Mouse (Mus musculus): ENCODE measurements at regions not wholly inside any gene's neighbourhood (a gene's known extent, or its start where the extent isn't known, plus 50 kb on each side); places are given as distances from the start of the nearest gene placed in this dataset.

GRCm38 (mm10) chr10:9027070-9027807 lies 141.4 kb upstream of the Sash1 start:
- 82% methylated on average over 12 of the region's 12 CpGs for WGBS
- no peak overlapping the region for H3K9ac ChIP-seq (ENCODE audit: low read depth, low read length)
- H3K79me2 ChIP-seq (replicated peaks; ENCODE audit: control insufficient read depth, insufficient read depth, low read length), result no peaks in the 10 kb centered on the region
- H3K4me1 ChIP-seq (ENCODE audit: control insufficient read depth, insufficient read depth, low read length), result no peaks in the 10 kb centered on the region
- DNase-seq, result no peak
- TF ChIP-seq POLR2A (IDR thresholded peaks at IDR 0.05; ENCODE audit: insufficient read depth, low read depth, low read length) (no peak), CTCF (IDR thresholded peaks at IDR 0.05) (no peak), EP300 (IDR thresholded peaks at IDR 0.05; ENCODE audit: insufficient read depth, low read depth, low read length) (no peak)
- no peaks in the 10 kb centered on the region for H3K27me3 ChIP-seq (ENCODE audit: control insufficient read depth, insufficient read depth, low read length)
- intact Hi-C loops (cut with DNase I), result no loop called here
- no peak overlapping the region for H3K4me3 ChIP-seq
- no peaks in the 10 kb centered on the region for H3K36me3 ChIP-seq (ENCODE audit: control insufficient read depth, insufficient read depth, low read length)
- no peak overlapping the region for H3K27ac ChIP-seq

- Histone ChIP-seq H3K27ac (no peak overlapping the region), H3K9ac (ENCODE audit: low read depth, low read length) (no peak overlapping the region), H3K4me3 (no peak overlapping the region), H3K36me3 (ENCODE audit: control insufficient read depth, insufficient read depth, low read length) (no peaks in the 10 kb centered on the region), H3K4me1 (ENCODE audit: control insufficient read depth, insufficient read depth, low read length) (no peaks in the 10 kb centered on the region), H3K79me2 (replicated peaks; ENCODE audit: control insufficient read depth, insufficient read depth, low read length) (no peaks in the 10 kb centered on the region), H3K27me3 (ENCODE audit: control insufficient read depth, insufficient read depth, low read length) (no peaks in the 10 kb centered on the region)
- intact Hi-C loops (cut with DNase I), result loop anchor here (5.0 kb wide), 1 partner anchor 742 kb away; no protein-coding TSS in a partner anchor
- 71% methylated on average over 11 of the region's 11 CpGs for WGBS
- no peak for DNase-seq
- TF ChIP-seq CTCF (IDR thresholded peaks at IDR 0.05) (no peak), EP300 (IDR thresholded peaks at IDR 0.05; ENCODE audit: insufficient read depth, low read depth, low read length) (no peak), POLR2A (IDR thresholded peaks at IDR 0.05; ENCODE audit: insufficient read depth, low read depth, low read length) (no peak)
Measured at GRCm38 (mm10) chr10:9014810-9015505, 129.1 kb upstream of the Sash1 start.

- TF ChIP-seq POLR2A (IDR thresholded peaks at IDR 0.05; ENCODE audit: insufficient read depth, low read depth, low read length), result no peak
- TF ChIP-seq EP300 (IDR thresholded peaks at IDR 0.05; ENCODE audit: insufficient read depth, low read depth, low read length), result no peak
- TF ChIP-seq CTCF (IDR thresholded peaks at IDR 0.05), result no peak
- Histone ChIP-seq H3K79me2 (replicated peaks; ENCODE audit: control insufficient read depth, insufficient read depth, low read length) (no peaks in the 10 kb centered on the region), H3K9ac (ENCODE audit: low read depth, low read length) (no peak overlapping the region), H3K27me3 (ENCODE audit: control insufficient read depth, insufficient read depth, low read length) (no peaks in the 10 kb centered on the region), H3K36me3 (ENCODE audit: control insufficient read depth, insufficient read depth, low read length) (no peaks in the 10 kb centered on the region), H3K4me1 (ENCODE audit: control insufficient read depth, insufficient read depth, low read length) (no peaks in the 10 kb centered on the region), H3K4me3 (no peak overlapping the region), H3K27ac (no peak overlapping the region)
- no peak for DNase-seq
- intact Hi-C loops (cut with DNase I), result loop anchor here (5.0 kb wide), 1 partner anchor 744 kb away; no protein-coding TSS in a partner anchor
- 78% methylated on average over 3 of the region's 3 CpGs for WGBS
Measured at GRCm38 (mm10) chr10:9013549-9013925, 127.7 kb upstream of the Sash1 start.

GRCm38 (mm10) chr10:9012829-9013548 lies 127.1 kb upstream of the Sash1 start:
- H3K4me3 ChIP-seq, result no peak overlapping the region
- H3K27ac ChIP-seq, result no peak overlapping the region
- no peak for TF ChIP-seq POLR2A (IDR thresholded peaks at IDR 0.05; ENCODE audit: insufficient read depth, low read depth, low read length)
- TF ChIP-seq EP300 (IDR thresholded peaks at IDR 0.05; ENCODE audit: insufficient read depth, low read depth, low read length), result 0 out of 2 replicates have a peak, but pooled peaks have one; percentile 15
- H3K36me3 ChIP-seq (ENCODE audit: control insufficient read depth, insufficient read depth, low read length), result no peaks in the 10 kb centered on the region
- no peaks in the 10 kb centered on the region for H3K79me2 ChIP-seq (replicated peaks; ENCODE audit: control insufficient read depth, insufficient read depth, low read length)
- no peaks in the 10 kb centered on the region for H3K4me1 ChIP-seq (ENCODE audit: control insufficient read depth, insufficient read depth, low read length)
- intact Hi-C loops (cut with DNase I), result loop anchor here (1.0 to 5.0 kb wide), 2 partner anchors 664 to 744 kb away; no protein-coding TSS in a partner anchor
- peak; percentile 46 to 81 for DNase-seq
- no peak overlapping the region for H3K9ac ChIP-seq (ENCODE audit: low read depth, low read length)
- H3K27me3 ChIP-seq (ENCODE audit: control insufficient read depth, insufficient read depth, low read length), result no peaks in the 10 kb centered on the region
- 39% methylated on average over 5 of the region's 5 CpGs for WGBS

GRCm38 (mm10) chr10:9011906-9012305 lies 126.0 kb upstream of the Sash1 start:
- Histone ChIP-seq H3K9ac (ENCODE audit: low read depth, low read length) (no peak overlapping the region), H3K4me1 (ENCODE audit: control insufficient read depth, insufficient read depth, low read length) (no peaks in the 10 kb centered on the region)
- WGBS, result 76% methylated on average over 2 of the region's 2 CpGs

More at GRCm38 (mm10) chr10:9011906-9012305, 126.0 kb upstream of the Sash1 start:
- Histone ChIP-seq H3K79me2 (replicated peaks; ENCODE audit: control insufficient read depth, insufficient read depth, low read length) (no peaks in the 10 kb centered on the region), H3K27me3 (ENCODE audit: control insufficient read depth, insufficient read depth, low read length) (no peaks in the 10 kb centered on the region), H3K4me3 (no peak overlapping the region), H3K36me3 (ENCODE audit: control insufficient read depth, insufficient read depth, low read length) (no peaks in the 10 kb centered on the region), H3K27ac (no peak overlapping the region)
- DNase-seq, result no peak
- intact Hi-C loops (cut with DNase I), result loop anchor here (1.0 to 5.0 kb wide), 2 partner anchors 665 to 745 kb away; no protein-coding TSS in a partner anchor
- TF ChIP-seq EP300 (IDR thresholded peaks at IDR 0.05; ENCODE audit: insufficient read depth, low read depth, low read length) (no peak), POLR2A (IDR thresholded peaks at IDR 0.05; ENCODE audit: insufficient read depth, low read depth, low read length) (no peak), CTCF (IDR thresholded peaks at IDR 0.05) (no peak)

Data from heart, adult 2 months (tissue).